Mouse (Mus musculus): Measurements from ENCODE around the gene Rgs6.

Rgs6 gene

GRCm38 (mm10) chr12:83169495-83170209 lies 581.6 kb downstream of the Rgs6 start:
- in situ Hi-C loops (cut with MseI, MboI) = no loop called here

GRCm38 (mm10) chr12:83178770-83179169 lies 590.7 kb downstream of the Rgs6 start:
- in situ Hi-C loops (cut with MseI, MboI) = no loop called here

GRCm38 (mm10) chr12:83179860-83180259 lies 591.8 kb downstream of the Rgs6 start:
- in situ Hi-C loops (cut with MseI, MboI) = no loop called here

GRCm38 (mm10) chr12:83180561-83180960 lies 592.5 kb downstream of the Rgs6 start:
- in situ Hi-C loops (cut with MseI, MboI) = no loop called here

GRCm38 (mm10) chr12:83201674-83202073 lies 613.6 kb downstream of the Rgs6 start:
- in situ Hi-C loops (cut with MseI, MboI) = no loop called here

GRCm38 (mm10) chr12:83204361-83204760 lies 616.3 kb downstream of the Rgs6 start:
- in situ Hi-C loops (cut with MseI, MboI) = no loop called here

GRCm38 (mm10) chr12:83206866-83207265 lies 618.8 kb downstream of the Rgs6 start:
- in situ Hi-C loops (cut with MseI, MboI) = no loop called here

- in situ Hi-C loops (cut with MseI, MboI) = no loop called here
These were observed 619.4 kb downstream of the Rgs6 start for GRCm38 (mm10) chr12:83207481-83207880.

- in situ Hi-C loops (cut with MseI, MboI) = no loop called here
These were observed 619.9 kb downstream of the Rgs6 start for GRCm38 (mm10) chr12:83208011-83208410.

GRCm38 (mm10) chr12:83208841-83209240 lies 620.7 kb downstream of the Rgs6 start:
- in situ Hi-C loops (cut with MseI, MboI) = no loop called here

- in situ Hi-C loops (cut with MseI, MboI) = no loop called here
These were observed 621.4 kb downstream of the Rgs6 start for GRCm38 (mm10) chr12:83209461-83209860.

- in situ Hi-C loops (cut with MseI, MboI) = no loop called here
These were observed 622.2 kb downstream of the Rgs6 start for GRCm38 (mm10) chr12:83210294-83210693.

GRCm38 (mm10) chr12:83210735-83211134 lies 622.6 kb downstream of the Rgs6 start:
- in situ Hi-C loops (cut with MseI, MboI) = no loop called here

GRCm38 (mm10) chr12:83211146-83211822 lies 623.2 kb downstream of the Rgs6 start:
- in situ Hi-C loops (cut with MseI, MboI) = no loop called here
